Mouse (Mus musculus) fibroblast of lung, adult 2 months (primary cell): ENCODE measurements around the gene App.
A peak's percentile ranks its signal among the peaks of the same experiment; 100 is the strongest.

Source experiments
- DNase-seq: peaks from one replicate; pipeline ENCODE4 v3.0.0-alpha.2; 2011; ENCODE audit warnings: low read depth

App gene

DNA sequence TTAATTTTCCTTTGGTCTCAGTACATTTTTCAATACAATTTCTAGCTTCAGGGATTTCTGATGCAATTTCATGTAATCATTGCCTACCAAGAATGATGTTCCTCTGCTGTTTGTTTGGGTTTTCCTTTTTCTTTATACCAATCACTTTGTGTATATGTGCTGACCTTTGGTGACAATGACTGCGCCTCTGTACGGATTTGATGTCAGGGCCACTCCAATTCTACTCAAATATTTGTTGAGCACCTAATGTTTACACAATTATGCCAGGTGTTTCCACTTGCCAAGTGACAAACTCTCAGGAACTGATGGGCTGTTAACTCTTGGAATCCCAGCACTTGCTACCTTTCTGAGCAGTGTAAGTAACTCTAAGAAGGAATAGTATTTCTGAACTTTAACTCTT lies 98.2 kb downstream of the App start:
- no peak for DNase-seq

DNA sequence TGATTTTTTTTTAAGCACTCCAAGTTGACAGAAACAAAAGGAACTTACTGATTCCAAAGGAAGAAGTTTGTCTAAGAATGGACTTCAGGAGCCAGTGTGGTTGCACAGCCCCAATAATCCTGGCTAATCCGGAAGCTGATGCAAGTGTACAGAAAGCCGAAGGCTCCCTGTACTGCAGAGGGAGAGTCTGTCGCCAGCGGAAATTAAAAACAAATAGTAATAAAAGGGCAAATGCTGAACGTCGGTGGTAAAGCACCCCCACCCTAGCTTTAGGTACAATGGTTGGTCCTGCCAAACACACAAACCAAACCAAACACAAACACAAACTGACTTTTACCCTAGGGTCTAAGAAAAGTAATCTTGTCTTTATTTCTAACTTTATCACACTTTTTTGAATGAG lies 98.7 kb downstream of the App start:
- DNase-seq = no peak

DNA sequence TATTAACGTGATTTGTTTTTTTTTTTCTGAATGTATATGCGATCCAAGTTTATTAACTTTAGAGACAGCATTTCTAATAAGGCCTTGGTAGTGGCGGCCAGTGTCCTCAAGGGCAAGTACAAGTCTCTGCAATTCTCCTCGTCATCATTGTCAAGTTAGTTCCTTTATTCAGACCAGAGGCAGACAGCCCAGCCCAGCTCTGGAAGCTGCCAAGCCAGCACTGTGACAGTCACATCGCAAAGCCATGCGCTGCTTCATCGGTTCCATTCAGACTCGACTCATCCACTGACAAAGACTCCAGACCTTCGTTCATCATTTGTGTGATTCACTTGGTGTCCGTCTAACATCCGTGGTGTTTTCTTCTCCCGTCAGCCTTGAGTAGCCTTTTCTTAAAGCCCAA lies 100.9 kb downstream of the App start:
- no peak for DNase-seq

DNA sequence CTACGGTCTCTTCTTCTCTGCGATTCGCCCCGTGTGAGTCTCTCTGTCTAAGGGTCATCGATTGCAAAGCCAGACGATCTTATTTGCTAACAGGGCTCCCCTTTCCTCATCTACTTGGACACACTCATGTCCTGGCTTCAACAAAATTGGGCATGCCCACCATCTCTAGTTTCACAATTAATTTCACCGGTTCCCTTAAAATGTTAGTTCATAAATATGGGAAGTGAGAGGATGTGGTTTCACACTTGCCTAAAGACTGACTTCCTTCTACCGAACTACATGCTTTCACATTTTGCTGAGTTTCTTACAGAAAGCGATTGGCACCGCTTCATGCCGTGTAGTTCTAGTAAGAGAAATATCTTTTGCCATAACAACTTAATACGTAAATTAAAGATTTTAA lies 101.8 kb downstream of the App start:
- DNase-seq = no peak

DNA sequence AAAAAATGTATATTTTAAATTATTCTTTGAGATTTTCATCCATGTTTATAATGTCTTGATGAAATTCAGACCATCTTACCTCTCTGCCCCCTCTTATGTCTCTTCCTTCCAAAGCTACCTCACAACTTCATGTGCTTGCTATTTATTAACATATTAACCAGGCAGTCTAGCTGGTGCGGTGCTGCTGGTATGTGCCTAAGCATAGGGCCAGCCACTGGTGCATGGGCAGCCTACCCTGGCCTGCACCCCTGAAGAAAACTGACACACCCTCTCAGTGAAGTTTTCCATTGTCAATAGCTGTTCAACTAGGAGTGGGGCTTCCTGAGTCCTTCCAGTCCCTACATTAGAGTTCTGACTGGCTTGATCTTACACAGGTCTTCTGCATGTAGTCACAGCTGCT lies 102.3 kb downstream of the App start:
- DNase-seq = no peak

DNA sequence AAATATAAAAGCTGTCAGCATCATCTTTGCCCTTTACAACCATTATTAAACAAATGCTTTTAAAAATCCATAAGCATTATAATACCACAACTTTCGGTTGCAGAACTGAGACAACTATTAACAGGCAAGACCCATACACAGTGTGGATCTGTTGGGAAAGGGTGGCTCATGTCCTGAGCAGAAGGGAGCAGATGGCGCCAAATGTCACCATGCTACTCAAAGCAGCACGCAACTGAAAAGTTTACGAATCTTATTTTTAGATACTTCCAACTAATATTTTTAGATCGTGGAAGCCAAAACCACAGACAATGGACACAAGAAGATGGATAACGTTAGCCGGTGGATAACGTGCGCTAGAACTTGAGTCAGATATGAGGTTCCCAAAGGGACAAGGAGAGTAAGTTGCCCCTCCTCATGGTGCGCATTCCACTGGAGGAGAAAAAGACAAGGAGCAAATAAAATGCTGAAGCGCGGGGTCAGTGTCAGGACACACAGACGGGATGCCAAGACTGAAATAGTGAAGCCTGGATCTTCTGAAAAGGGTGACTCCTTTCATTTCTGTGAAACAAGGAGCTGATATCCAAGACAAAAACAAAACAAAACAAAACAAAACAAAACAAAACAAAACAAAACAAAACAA lies 106.2 kb downstream of the App start:
- no peak for DNase-seq

DNA sequence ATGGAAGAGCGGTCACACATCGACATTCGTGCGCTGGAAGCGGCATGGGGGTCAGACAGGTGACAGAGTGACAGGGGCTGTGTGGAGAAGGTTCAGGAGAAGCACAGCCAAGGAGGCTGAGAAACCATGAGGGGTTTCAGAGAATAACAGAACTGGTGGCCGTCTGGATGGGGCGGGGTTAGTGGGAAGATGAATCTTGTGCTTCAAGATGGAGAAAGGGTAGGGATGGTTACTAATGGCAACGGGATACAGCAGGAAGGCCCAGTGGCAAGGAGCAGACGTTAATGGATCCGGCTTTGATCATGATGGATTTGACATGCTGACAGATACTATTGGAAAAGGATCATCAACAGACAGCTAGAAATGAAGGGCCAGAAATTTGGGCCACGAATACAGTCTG lies 107.3 kb downstream of the App start:
- DNase-seq = no peak

DNA sequence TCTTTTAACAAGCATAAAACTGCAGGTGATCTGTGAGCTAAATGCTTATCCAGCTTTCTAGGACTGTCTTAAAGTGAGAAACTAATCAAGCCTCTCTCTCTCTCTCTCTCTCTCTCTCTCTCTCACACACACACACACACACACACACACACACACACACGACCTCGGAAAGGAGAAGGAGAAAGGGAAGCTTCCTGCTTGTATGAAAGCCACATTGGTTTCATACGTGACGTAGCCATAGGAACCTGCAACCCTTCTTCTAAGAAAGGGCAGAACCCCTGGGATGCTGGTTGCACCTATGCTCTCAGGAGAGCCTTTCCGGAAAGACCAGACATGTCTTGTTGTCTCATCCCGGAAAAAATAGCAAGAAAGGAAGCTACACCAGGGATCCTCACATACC lies 108.8 kb downstream of the App start:
- no peak for DNase-seq

DNA sequence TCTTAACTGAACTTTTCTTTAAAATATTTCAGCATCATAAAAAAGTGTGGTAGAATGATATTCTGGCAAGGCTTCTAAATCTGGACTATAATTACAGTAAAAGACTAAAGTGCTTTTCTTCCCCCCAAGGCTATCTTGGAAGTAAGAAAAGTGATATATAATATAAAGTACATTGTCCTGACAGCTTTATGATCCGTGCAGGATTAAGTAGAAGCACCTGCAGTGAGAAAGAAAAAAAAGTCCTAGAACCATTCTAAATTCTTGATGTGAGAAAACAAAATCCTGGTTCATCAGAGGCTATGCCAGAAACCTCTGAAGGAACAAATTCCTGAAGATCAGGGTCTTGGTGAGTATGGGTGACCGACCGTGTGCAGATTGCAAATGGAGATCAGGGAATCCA lies 110.8 kb downstream of the App start:
- no peak for DNase-seq

DNA sequence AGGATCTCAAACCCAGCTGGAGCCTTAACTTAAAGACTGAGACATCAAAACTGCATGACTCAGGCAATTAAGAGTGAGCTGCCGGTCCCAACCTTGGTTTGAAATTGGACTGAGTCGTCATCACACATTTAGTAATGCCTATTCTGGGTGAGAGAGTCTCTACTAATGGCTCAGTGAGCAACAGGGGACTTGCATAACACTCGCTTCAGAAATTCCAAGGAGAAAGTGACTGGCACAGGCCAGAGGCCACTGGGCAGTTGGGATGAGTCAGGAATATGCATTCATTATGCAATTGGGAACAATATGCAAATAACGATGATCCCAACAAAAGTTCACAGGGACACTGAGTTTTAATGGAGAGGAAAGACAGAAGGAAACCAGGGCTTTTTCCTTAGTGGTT lies 111.8 kb downstream of the App start:
- peak; percentile 13 for DNase-seq

DNA sequence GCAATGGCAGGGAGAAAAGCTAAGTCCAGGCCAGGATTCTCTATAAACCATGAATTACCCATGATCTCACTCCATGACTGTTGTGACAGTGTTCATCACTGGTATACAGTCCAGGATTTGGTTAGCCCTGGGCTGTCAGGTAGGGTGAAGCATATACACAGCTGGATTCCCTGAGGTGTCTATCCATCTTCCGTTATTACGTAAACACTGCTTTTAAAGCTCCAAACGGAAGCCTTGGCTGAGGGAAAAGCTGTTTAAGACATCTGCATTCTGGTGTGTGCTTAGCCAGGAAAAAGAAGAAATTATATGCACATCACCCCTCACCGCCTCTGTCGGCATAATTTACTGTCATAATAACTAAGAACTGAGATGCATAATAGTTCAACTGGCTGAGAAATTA lies 115.4 kb downstream of the App start:
- no peak for DNase-seq

DNA sequence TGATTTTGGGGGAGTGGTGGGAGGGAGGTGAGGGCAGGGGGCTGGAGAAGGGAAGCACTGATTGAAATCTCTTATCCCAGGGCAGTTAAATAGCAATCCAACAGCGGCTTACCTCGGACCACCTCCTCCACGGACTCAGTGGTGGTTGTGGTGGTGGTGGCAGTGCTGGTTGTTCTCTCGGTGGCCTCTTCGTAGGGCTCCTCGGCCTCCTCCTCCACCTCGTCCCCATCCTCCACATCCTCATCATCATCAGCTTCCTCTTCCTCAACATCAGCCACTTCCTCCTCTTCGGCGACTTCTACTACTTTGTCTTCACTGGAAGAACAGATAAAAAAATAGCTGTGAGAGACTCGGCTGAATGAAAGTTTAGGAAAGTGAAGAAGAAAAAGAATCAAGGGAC lies 117.4 kb downstream of the App start:
- DNase-seq = no peak

DNA sequence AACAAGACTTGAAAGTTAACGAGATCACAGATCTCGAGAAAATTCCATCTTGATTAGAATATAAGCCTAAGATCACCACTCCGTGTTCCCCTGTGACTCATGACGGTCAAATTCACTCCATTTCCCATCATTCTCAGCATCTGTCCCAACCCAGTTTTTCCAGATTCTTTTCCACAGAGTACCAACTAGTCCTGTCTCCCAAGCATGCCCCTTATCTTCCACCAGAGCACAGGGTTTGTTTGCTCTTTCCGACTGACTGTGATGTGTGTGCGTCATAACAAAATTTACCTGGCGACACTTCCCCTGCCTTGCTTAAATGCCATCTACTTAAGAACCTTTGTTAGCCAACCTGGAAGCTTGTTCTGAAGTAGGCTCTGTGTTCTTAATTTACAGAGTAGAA lies 119.6 kb downstream of the App start:
- no peak for DNase-seq

DNA sequence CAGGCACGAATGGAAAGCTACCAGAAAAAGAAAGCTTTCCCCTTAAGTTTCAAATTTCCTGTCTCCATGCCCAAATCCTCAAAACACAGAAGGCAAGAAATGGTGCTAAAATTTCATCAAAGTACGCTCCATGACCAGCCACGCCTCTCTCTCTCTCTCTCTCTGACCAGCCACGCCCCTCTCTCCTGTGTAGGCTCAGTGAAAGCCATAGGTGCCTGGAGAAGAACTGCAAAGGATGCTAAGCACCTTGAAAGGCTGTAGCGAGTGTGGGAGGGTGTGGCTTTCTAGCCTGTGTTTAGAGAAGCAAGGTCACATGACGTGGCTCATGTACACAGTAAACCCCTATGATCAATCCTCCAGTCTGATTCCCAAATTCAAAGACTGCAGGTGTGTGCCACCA lies 126.3 kb downstream of the App start:
- DNase-seq = peak; percentile 9

DNA sequence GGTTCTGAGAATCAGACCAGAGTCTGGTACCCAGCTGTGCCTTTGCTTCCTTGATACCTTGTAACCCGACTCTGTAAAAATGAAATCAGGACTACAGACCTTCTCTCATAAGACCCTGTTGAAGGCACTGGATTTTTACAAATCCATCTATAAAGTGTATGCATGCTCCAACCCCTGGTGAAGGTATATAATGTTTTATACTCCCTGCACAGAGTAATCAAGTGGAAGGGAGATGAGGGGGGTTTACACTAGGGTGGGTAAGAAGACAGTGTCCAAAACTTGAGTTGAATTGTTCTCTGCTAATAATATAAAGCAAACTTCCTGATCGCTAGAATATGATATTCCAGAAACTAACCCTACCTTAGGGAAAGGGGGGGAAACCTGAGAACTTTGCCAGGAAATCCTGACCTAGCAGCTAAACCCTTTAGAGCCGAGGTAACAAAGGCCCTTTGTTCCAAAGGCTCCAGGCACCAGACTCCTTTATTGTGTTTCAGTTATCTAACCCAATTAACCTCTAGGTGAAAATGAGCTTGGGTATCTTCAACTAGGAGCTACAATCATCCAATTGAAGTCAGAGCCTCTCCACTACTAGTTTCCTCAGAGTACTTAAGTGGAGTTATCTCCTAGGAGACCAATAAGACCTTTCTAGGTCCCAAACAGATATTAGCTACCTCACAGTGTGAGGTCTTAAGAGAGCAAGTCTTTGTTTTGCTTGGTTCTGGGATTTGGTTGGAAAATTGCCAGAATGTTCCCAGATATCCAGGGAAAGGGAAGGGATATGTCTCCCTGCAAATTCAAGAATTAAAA lies 132.2 kb downstream of the App start:
- no peak for DNase-seq

DNA sequence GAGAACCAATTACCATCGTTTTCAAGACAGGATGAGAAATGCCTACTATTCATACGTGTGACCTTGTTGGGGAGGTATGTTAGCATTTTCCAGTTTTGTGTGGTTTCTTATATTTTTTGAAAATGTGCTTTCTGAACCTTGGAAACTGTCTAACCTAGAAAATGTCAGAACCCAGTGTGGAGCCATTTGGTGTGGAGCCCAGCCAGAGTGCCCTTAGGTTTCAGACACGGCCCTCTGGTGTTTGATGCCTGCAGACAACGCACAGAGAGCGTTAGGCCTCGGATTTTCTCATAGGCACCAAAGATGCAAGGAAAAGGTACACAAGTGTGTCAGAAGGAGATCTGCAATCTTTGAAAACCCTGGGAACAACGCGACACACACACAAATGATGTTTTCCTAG lies 134.8 kb downstream of the App start:
- DNase-seq = no peak

DNA sequence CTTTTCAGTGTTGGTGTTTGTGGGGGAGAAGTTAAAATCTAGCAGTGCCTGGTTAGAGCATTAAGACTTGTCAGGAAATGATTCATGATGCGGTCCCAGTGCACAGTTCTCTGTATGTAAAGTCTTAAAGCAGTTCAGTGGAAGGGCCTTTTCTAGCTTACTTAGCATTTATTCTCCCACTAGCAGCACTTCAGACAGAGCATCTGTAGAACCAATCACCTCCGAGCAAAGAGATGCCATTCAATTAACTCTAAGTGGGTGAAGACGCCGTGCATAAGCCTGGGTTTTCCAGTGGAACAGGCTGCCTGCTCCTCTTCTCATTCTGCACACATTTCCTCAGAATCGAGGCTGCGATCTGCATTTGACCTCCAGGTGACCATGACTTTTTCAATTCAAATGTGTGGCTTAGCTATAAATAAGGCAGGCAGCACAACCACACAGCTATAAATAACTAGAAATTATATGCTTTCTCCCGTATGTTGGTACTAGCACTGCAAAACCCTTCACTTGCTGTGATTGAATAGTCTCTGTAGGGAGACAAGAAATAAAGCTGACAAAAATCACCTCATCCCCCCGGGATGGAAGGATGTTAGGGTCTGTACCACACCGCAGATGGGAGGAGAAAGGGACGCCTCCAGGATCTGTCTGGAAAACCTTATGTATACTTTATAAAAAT lies 135.5 kb downstream of the App start:
- DNase-seq = no peak

DNA sequence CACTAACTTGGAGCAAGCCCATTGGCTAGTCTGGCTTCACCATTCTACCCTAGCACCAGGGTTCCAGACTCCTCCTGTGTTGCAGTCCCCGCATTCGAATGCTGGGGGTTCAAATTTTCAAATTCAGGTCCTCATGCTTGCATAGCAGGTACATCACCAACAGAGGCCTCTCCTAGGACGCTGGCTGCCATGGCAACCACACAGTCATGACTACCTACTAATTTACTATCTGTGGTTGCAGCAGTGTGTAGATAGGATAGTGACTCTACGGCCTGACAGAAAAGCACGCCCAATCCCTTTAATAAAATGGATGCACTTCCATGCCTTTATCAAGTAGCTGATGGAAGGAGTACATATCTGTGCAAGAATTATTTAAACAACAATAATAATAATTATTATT lies 137.8 kb downstream of the App start:
- no peak for DNase-seq

DNA sequence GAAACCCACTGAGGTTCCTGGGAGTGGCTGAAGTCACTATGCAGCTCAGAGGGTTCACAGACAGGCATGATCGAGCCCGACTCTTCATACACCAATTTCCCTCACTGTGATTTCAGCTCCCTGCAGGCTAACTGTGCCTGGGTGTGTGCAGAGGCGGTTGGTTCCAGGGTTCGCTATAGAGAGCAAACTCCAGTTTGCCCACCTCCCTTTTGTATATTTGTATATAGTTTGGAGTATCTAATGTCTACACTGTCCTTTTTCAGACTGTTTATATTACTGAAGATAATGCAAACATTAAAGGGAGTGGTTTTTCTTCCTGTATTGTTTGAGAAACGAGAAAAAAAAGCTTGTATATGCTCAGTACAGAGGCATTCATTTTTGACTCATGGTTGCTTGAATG lies 139.8 kb downstream of the App start:
- DNase-seq = no peak

DNA sequence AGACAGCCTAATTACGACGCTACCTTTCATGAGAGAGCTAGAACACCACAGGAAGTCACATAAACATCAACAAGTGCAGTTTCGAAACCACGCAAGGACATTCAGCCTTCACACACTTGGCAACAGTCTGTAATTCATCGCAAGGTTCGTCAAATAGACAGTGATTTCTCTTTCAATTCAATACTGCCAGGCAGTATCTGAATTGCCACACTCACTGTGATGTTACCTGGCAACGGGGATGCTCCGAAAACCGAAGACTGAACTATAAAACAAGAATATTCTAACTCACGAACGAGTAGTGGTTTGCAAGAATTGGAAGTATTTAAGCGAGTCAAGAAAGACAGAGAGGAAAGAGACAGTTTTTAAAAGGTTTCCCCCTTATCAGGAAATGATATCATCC lies 142.8 kb downstream of the App start:
- no peak for DNase-seq

DNA sequence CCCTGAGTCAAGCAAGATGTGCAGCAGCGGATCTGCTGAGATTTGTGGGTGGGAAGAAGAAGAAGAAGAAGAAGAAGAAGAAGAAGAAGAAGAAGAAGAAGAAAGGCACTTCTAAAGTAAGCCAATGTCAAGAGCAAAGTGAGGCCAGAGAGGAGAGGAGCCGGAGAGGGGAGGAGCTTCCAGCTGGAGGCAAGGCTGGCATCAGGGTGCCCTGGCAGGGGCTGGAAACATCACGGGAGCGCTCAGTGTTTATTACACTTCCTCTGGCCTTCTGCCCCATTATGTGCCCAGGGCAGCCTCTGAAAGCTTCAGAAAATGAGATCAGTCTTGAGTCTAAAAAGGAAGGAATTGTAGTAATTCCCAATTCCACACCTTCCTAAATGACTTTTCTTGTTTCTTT lies 145.2 kb downstream of the App start:
- no peak for DNase-seq

DNA sequence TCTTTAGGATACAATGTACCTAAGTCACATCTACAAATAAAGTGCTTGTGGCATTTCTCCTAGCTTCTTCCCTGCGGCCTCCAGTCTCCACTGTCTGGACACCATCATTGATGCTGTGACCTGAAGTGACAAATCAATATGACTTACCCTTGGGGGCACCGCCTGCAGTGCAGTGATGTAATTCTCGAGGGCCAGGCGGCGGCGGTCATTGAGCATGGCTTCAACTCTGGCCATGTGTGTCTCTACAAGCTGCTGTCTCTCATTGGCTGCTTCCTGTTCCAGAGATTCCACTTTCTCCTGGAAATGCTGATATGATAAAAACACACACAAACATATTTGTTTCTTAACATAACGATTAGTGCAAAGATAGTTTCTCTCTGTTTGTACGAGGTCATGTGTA lies 148.9 kb downstream of the App start:
- DNase-seq = no peak

DNA sequence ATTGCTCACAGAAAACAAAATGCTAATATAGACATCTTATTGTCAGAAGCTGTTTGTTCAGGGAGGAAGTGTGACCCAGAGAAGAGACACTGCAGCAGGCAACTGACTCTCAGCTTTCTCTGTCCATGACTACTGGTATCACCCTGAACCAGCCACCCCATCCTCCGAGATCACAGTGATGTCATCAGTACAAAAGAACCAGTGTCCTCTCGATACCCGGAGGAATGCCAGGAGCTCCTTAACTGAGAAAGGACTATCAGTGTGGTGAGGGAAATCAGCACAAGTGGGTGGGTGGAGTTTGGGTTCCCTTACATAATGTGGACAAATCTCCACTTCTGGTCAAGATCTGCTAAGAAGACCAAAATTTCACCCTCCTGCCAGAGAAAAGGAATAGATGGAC lies 150.5 kb downstream of the App start:
- DNase-seq = no peak
